Mouse (Mus musculus): ENCODE results near the gene Iqschfp. TPM values are rescaled to one million over a fixed set of nuclear protein-coding genes. Genes with fewer than 3 reads are reported as not detected.

Iqschfp gene
- polyA plus RNA-seq, 1 experiment = not detected

DNA sequence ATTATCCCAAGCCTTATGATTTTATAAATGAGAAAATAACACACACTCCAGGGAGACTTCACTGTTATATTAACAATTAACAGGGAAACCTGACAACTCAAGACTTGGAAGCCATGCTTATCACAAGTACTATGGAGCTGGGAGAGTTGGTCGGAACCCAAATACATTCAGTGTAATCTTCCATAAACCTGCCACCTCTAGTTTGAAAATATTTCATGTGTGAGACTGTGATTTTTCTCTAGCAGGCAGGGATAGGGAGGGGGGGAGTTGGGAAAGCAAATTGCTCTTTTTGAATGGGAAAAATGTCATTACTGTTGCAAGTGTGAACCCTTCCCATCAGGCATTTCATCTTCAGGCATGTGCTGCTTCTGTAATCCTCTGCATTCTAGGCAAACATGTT, 304.9 kb downstream of the Iqschfp start:
- Histone ChIP-seq H3K4me3 (ENCODE audit: insufficient read depth, poor library complexity, severe bottlenecking) (no peak overlapping the region), H3ac (ENCODE audit: control insufficient read depth, insufficient read length, low read depth) (no peak overlapping the region), H3K79me3 (ENCODE audit: low read depth) (no peaks in the 10 kb centered on the region), H3K36me3 (ENCODE audit: control insufficient read depth, insufficient read depth) (no peaks in the 10 kb centered on the region), H3K79me2 (ENCODE audit: control insufficient read depth, insufficient read depth) (no peaks in the 10 kb centered on the region), H3K27me3 (ENCODE audit: control insufficient read depth, insufficient read depth, insufficient read length) (no peaks in the 10 kb centered on the region)
- TF ChIP-seq CTCF (IDR thresholded peaks at IDR 0.05; ENCODE audit: control insufficient read depth, insufficient read depth, insufficient read length) = no peak
- no peak for TF ChIP-seq MYOD1 (IDR thresholded peaks at IDR 0.05; ENCODE audit: control insufficient read depth, insufficient read length, low read depth)
- no peak for TF ChIP-seq MAX (IDR thresholded peaks at IDR 0.05)
- TF ChIP-seq FOSL1 (IDR thresholded peaks at IDR 0.05; ENCODE audit: insufficient read depth, low read length, poor library complexity, severe bottlenecking) = no peak
- no peak for TF ChIP-seq USF1 (IDR thresholded peaks at IDR 0.05; ENCODE audit: low read depth)
- TF ChIP-seq CEBPB (IDR thresholded peaks at IDR 0.05; ENCODE audit: low read depth) = no peak

GRCm38 (mm10) chr3:68201214-68201613, 309.2 kb downstream of the Iqschfp start:
- no peak overlapping the region for H3K4me3 ChIP-seq (ENCODE audit: insufficient read depth, poor library complexity, severe bottlenecking)
- no peaks in the 10 kb centered on the region for H3K79me3 ChIP-seq (ENCODE audit: low read depth)
- no peak overlapping the region for H3ac ChIP-seq (ENCODE audit: control insufficient read depth, insufficient read length, low read depth)
- TF ChIP-seq FOSL1 (IDR thresholded peaks at IDR 0.05; ENCODE audit: insufficient read depth, low read length, poor library complexity, severe bottlenecking) (no peak), CTCF (IDR thresholded peaks at IDR 0.05; ENCODE audit: control insufficient read depth, insufficient read depth, insufficient read length) (no peak), MYOG (IDR thresholded peaks at IDR 0.05; ENCODE audit: control insufficient read depth, extremely low read depth, insufficient read length) (no peak), MYOD1 (IDR thresholded peaks at IDR 0.05; ENCODE audit: control insufficient read depth, insufficient read length, low read depth) (no peak), USF1 (IDR thresholded peaks at IDR 0.05; ENCODE audit: low read depth) (no peak), MAX (IDR thresholded peaks at IDR 0.05) (no peak), CEBPB (IDR thresholded peaks at IDR 0.05; ENCODE audit: low read depth) (no peak)
- H3K36me3 ChIP-seq (ENCODE audit: control insufficient read depth, insufficient read depth) = no peaks in the 10 kb centered on the region
- no peaks in the 10 kb centered on the region for H3K27me3 ChIP-seq (ENCODE audit: control insufficient read depth, insufficient read depth, insufficient read length)
- no peaks in the 10 kb centered on the region for H3K79me2 ChIP-seq (ENCODE audit: control insufficient read depth, insufficient read depth)

DNA sequence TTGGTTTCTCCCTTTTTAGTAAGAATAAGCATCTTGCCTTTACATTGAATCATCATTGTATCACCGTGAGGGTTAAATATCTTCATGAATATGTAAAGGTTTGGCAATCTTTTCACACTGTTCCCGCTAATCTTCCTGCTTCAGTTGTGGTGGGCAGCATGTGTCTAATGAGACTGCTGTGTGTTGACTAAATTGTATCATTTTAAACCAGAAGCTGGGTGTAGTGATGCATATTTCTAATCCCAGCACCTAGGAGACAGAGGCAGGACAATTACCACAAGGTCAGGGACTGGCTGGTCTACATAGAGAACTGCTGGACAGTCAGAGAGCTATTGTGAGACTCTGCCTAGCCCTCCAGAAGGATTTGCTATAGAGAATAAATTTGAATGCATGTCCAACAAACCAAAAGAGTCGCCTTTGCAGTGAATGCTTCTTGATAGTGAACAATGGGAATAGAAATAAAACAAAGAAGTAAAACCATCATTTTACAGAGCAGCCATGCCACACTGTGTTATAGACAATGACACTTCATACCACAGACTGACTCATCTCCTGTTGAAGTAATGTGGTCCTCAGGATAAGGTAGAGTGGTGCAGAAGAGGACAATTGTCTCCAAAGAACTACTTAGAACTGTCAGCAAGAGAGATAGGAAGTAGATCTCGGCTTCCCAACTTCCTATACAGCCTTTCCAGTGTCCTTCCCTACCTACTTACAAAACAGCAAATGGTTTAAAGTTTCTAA, 310.3 kb downstream of the Iqschfp start:
- no peak for TF ChIP-seq FOSL1 (IDR thresholded peaks at IDR 0.05; ENCODE audit: insufficient read depth, low read length, poor library complexity, severe bottlenecking)
- TF ChIP-seq CEBPB (IDR thresholded peaks at IDR 0.05; ENCODE audit: low read depth) = no peak
- no peak for TF ChIP-seq USF1 (IDR thresholded peaks at IDR 0.05; ENCODE audit: low read depth)
- TF ChIP-seq CTCF (IDR thresholded peaks at IDR 0.05; ENCODE audit: control insufficient read depth, insufficient read depth, insufficient read length) = no peak
- no peak for TF ChIP-seq MYOG (IDR thresholded peaks at IDR 0.05; ENCODE audit: control insufficient read depth, extremely low read depth, insufficient read length)
- TF ChIP-seq MYOD1 (IDR thresholded peaks at IDR 0.05; ENCODE audit: control insufficient read depth, insufficient read length, low read depth) = no peak
- no peak for TF ChIP-seq MAX (IDR thresholded peaks at IDR 0.05)
- no peaks in the 10 kb centered on the region for H3K27me3 ChIP-seq (ENCODE audit: control insufficient read depth, insufficient read depth, insufficient read length)
- no peaks in the 10 kb centered on the region for H3K79me2 ChIP-seq (ENCODE audit: control insufficient read depth, insufficient read depth)
- no peak overlapping the region for H3K4me3 ChIP-seq (ENCODE audit: insufficient read depth, poor library complexity, severe bottlenecking)
- no peaks in the 10 kb centered on the region for H3K36me3 ChIP-seq (ENCODE audit: control insufficient read depth, insufficient read depth)
- no peak overlapping the region for H3ac ChIP-seq (ENCODE audit: control insufficient read depth, insufficient read length, low read depth)
- no peaks in the 10 kb centered on the region for H3K79me3 ChIP-seq (ENCODE audit: low read depth)

GRCm38 (mm10) chr3:68203934-68204467, 312.0 kb downstream of the Iqschfp start:
- no peaks in the 10 kb centered on the region for H3K27me3 ChIP-seq (ENCODE audit: control insufficient read depth, insufficient read depth, insufficient read length)
- no peak for TF ChIP-seq MAX (IDR thresholded peaks at IDR 0.05)
- no peaks in the 10 kb centered on the region for H3K79me3 ChIP-seq (ENCODE audit: low read depth)
- no peak overlapping the region for H3ac ChIP-seq (ENCODE audit: control insufficient read depth, insufficient read length, low read depth)
- no peaks in the 10 kb centered on the region for H3K36me3 ChIP-seq (ENCODE audit: control insufficient read depth, insufficient read depth)
- no peaks in the 10 kb centered on the region for H3K79me2 ChIP-seq (ENCODE audit: control insufficient read depth, insufficient read depth)
- H3K4me3 ChIP-seq (ENCODE audit: insufficient read depth, poor library complexity, severe bottlenecking) = no peak overlapping the region

- Histone ChIP-seq H3K27me3 (ENCODE audit: control insufficient read depth, insufficient read depth, insufficient read length) (no peaks in the 10 kb centered on the region), H3ac (ENCODE audit: control insufficient read depth, insufficient read length, low read depth) (no peak overlapping the region), H3K79me3 (ENCODE audit: low read depth) (no peaks in the 10 kb centered on the region), H3K4me3 (ENCODE audit: insufficient read depth, poor library complexity, severe bottlenecking) (no peak overlapping the region), H3K79me2 (ENCODE audit: control insufficient read depth, insufficient read depth) (no peaks in the 10 kb centered on the region), H3K36me3 (ENCODE audit: control insufficient read depth, insufficient read depth) (no peaks in the 10 kb centered on the region)
- no peak for TF ChIP-seq MYOD1 (IDR thresholded peaks at IDR 0.05; ENCODE audit: control insufficient read depth, insufficient read length, low read depth)
- TF ChIP-seq MAX (IDR thresholded peaks at IDR 0.05) = no peak
- TF ChIP-seq CEBPB (IDR thresholded peaks at IDR 0.05; ENCODE audit: low read depth) = no peak
- TF ChIP-seq MYOG (IDR thresholded peaks at IDR 0.05; ENCODE audit: control insufficient read depth, extremely low read depth, insufficient read length) = no peak
- no peak for TF ChIP-seq USF1 (IDR thresholded peaks at IDR 0.05; ENCODE audit: low read depth)
- TF ChIP-seq CTCF (IDR thresholded peaks at IDR 0.05; ENCODE audit: control insufficient read depth, insufficient read depth, insufficient read length) = no peak
- no peak for TF ChIP-seq FOSL1 (IDR thresholded peaks at IDR 0.05; ENCODE audit: insufficient read depth, low read length, poor library complexity, severe bottlenecking)
Measured at GRCm38 (mm10) chr3:68210422-68210821, 318.4 kb downstream of the Iqschfp start.

- no peak for TF ChIP-seq MAX (IDR thresholded peaks at IDR 0.05)
- no peak for TF ChIP-seq USF1 (IDR thresholded peaks at IDR 0.05; ENCODE audit: low read depth)
- TF ChIP-seq CTCF (IDR thresholded peaks at IDR 0.05; ENCODE audit: control insufficient read depth, insufficient read depth, insufficient read length) = no peak
- no peak for TF ChIP-seq CEBPB (IDR thresholded peaks at IDR 0.05; ENCODE audit: low read depth)
- no peak for TF ChIP-seq FOSL1 (IDR thresholded peaks at IDR 0.05; ENCODE audit: insufficient read depth, low read length, poor library complexity, severe bottlenecking)
- TF ChIP-seq MYOG (IDR thresholded peaks at IDR 0.05; ENCODE audit: control insufficient read depth, extremely low read depth, insufficient read length) = no peak
- no peak for TF ChIP-seq MYOD1 (IDR thresholded peaks at IDR 0.05; ENCODE audit: control insufficient read depth, insufficient read length, low read depth)
- Histone ChIP-seq H3ac (ENCODE audit: control insufficient read depth, insufficient read length, low read depth) (no peak overlapping the region), H3K36me3 (ENCODE audit: control insufficient read depth, insufficient read depth) (no peaks in the 10 kb centered on the region), H3K4me3 (ENCODE audit: insufficient read depth, poor library complexity, severe bottlenecking) (no peak overlapping the region), H3K27me3 (ENCODE audit: control insufficient read depth, insufficient read depth, insufficient read length) (no peaks in the 10 kb centered on the region), H3K79me3 (ENCODE audit: low read depth) (no peaks in the 10 kb centered on the region), H3K79me2 (ENCODE audit: control insufficient read depth, insufficient read depth) (no peaks in the 10 kb centered on the region)
Measured at GRCm38 (mm10) chr3:68221452-68221851, 329.4 kb downstream of the Iqschfp start.

Data from C2C12 (cell line).